ENCODE assay signal across 8 mouse cellular contexts in genomic region chr2:117180250-117180885, GRCm38 (mm10). TPM values are rescaled to one million over a fixed set of nuclear protein-coding genes. Genes with fewer than 3 reads are reported as not detected.
DNase-seq lines count a peak whose midpoint lies in the region; ATAC-seq and TF ChIP-seq lines count a peak whose summit lies in the region.

No protein-coding gene starts in this region.

- H3K4me1 ChIP-seq in hindbrain, postnatal 0 days (ENCODE audit: insufficient read depth, low read length): no peaks in the 10 kb centered on the region

- CTCF ChIA-PET in Patski (lab: Charles Lee): interaction anchor here (0.7 to 1.9 kb wide), 12 partner anchors 9 to 280 kb away, joined by 3 to 7 read pairs (median 3); no protein-coding TSS in a partner anchor

- POLR2A ChIA-PET in Patski (lab: Charles Lee): interaction anchor here (1.2 to 1.9 kb wide), 2 partner anchors 57 to 60 kb away, joined by 3 to 6 read pairs; no protein-coding TSS in a partner anchor

- ATAC-seq in Patski: no peak
- ATAC-seq in hindbrain, postnatal 0 days: peak; percentile 92
- peak; percentile 96 for ATAC-seq in megakaryocyte, adult 5-6 weeks (ENCODE audit: poor library complexity, severe bottlenecking)

- WGBS in hindbrain, postnatal 0 days: 35% methylated on average over 7 of the region's 7 CpGs

- peak; percentile 31 for DNase-seq in Patski (ENCODE audit: low read depth, low spot score)
- peak; percentile 88 for DNase-seq in cerebellum, adult 9-10 months
- peak; percentile 68 to 91 for DNase-seq in frontal cortex, adult 2 months (ENCODE audit: extremely low spot score in 1 of 2, low spot score in 1 of 2)
- DNase-seq in hindbrain, postnatal 0 days (ENCODE audit: low spot score): peak; percentile 91
- DNase-seq in left cerebral cortex, adult 11 months (ENCODE audit: low spot score): peak; percentile 75
- peak; percentile 89 to 93 for DNase-seq in right cerebral cortex, adult 2 months (ENCODE audit: low spot score in 2 of 2)
- DNase-seq in urinary bladder, adult 2 months (ENCODE audit: low spot score): peak; percentile 61

- peak; percentile 91 for TF ChIP-seq CTCF in Patski (IDR thresholded peaks at IDR 0.05)
- peak; percentile 96 for TF ChIP-seq CTCF in hindbrain, postnatal 0 days (IDR thresholded peaks at IDR 0.05; ENCODE audit: low read depth)

- no peak overlapping the region for H3K27ac ChIP-seq in hindbrain, postnatal 0 days

- in situ Hi-C loops in Patski (cut with MboI; ENCODE audit: low pct_unique_long_range_greater_than_20kb): loop anchor here (5.0 kb wide), 2 partner anchors 47 to 283 kb away; no protein-coding TSS in a partner anchor

- peaks cover 8% of the 10 kb centered on the region for H3K36me3 ChIP-seq in hindbrain, postnatal 0 days (ENCODE audit: insufficient read depth, low read length)

- no peaks in the 10 kb centered on the region for H3K9me3 ChIP-seq in hindbrain, postnatal 0 days (ENCODE audit: low read length)

- no peak overlapping the region for H3K4me3 ChIP-seq in hindbrain, postnatal 0 days (ENCODE audit: low read length)

- no peaks in the 10 kb centered on the region for H3K27me3 ChIP-seq in Patski
- H3K27me3 ChIP-seq in hindbrain, postnatal 0 days (ENCODE audit: insufficient read depth, low read length): no peaks in the 10 kb centered on the region

- no peak overlapping the region for H3K9ac ChIP-seq in hindbrain, postnatal 0 days (replicated peaks; ENCODE audit: low read length)

- no peak overlapping the region for H3K4me2 ChIP-seq in hindbrain, postnatal 0 days (ENCODE audit: low read depth, low read length)

RNA-seq across cellular contexts. Expression of gene Spred1, which starts 59.2 kb away (rescaled TPM):
- 43.9 TPM for polyA plus RNA-seq in Patski (2021)
- 44.5 and 44.6 TPM in 2 replicates for polyA plus RNA-seq in frontal cortex, adult 2 months (2012; rRNA removed)
- total RNA-seq in hindbrain, postnatal 0 days (2014; rRNA removed): 50.0 and 57.1 TPM in 2 replicates
- polyA plus RNA-seq in hindbrain, postnatal 0 days (2015; fragmentation: Nextera tagmentation; extraction: Ambion mirVana): 15.3 and 15.5 TPM in 2 replicates
- total RNA-seq in megakaryocyte, adult 5-6 weeks (2015): 10.7 and 13.4 TPM in 2 replicates
- 12.5 and 13.9 TPM in 2 replicates for total RNA-seq in megakaryocyte, adult 5-6 weeks (2017)
- polyA plus RNA-seq in urinary bladder, adult 2 months (2012; rRNA removed): 12.5 and 15.9 TPM in 2 replicates

Comparison
In these comparisons a context has a peak if more than half of its experiments do, and no peak if none do; other contexts are left out.
1. DNase-seq: peak in every context shown above with its lines; median percentile 91 in hindbrain, postnatal 0 days; 91 in right cerebral cortex, adult 2 months; 88 in cerebellum, adult 9-10 months; 80 in frontal cortex, adult 2 months; 75 in left cerebral cortex, adult 11 months; 61 in urinary bladder, adult 2 months; 31 in Patski.